Mouse (Mus musculus): ENCODE data around the gene Rpl18a.
"Not testable (repeated sequence)": the region's sequence is repeated elsewhere in the genome, so short reads cannot be mapped to it uniquely, and the experiment has no call there.

Rpl18a gene

GRCm38 (mm10) chr8:70903112-70903511, 5.9 kb upstream of the Rpl18a start:
- no peak for DNase-seq (ENCODE audit: low read depth, low spot score)

- no peak for DNase-seq (ENCODE audit: low read depth, low spot score)
Measured at GRCm38 (mm10) chr8:70902211-70902610, 5.0 kb upstream of the Rpl18a start.

- no peak for DNase-seq (ENCODE audit: low read depth, low spot score)
Measured at GRCm38 (mm10) chr8:70900872-70901387, 3.7 kb upstream of the Rpl18a start.

GRCm38 (mm10) chr8:70899226-70899625, 2.0 kb upstream of the Rpl18a start:
- no peak for DNase-seq (ENCODE audit: low read depth, low spot score)

- no peak for DNase-seq (ENCODE audit: low read depth, low spot score)
Measured at GRCm38 (mm10) chr8:70898661-70899198, 1.5 kb upstream of the Rpl18a start.

- peak; percentile 39 for DNase-seq (ENCODE audit: low read depth, low spot score)
Measured at GRCm38 (mm10) chr8:70897681-70898413, 635 bp upstream of the Rpl18a start.

GRCm38 (mm10) chr8:70896316-70897020, 744 bp downstream of the Rpl18a start:
- no peak for DNase-seq (ENCODE audit: low read depth, low spot score)

GRCm38 (mm10) chr8:70895571-70896259, 1.5 kb downstream of the Rpl18a start:
- not testable (repeated sequence) for DNase-seq (ENCODE audit: low read depth, low spot score)

- DNase-seq (ENCODE audit: low read depth, low spot score): no peak
Measured at GRCm38 (mm10) chr8:70894771-70895545, 2.3 kb downstream of the Rpl18a start.

- no peak for DNase-seq (ENCODE audit: low read depth, low spot score)
Measured at GRCm38 (mm10) chr8:70894385-70894720, 2.9 kb downstream of the Rpl18a start.

- DNase-seq (ENCODE audit: low read depth, low spot score): no peak
Measured at GRCm38 (mm10) chr8:70893656-70894384, 3.4 kb downstream of the Rpl18a start.

- no peak for DNase-seq (ENCODE audit: low read depth, low spot score)
Measured at GRCm38 (mm10) chr8:70892896-70893655, 4.1 kb downstream of the Rpl18a start.

- DNase-seq (ENCODE audit: low read depth, low spot score): no peak
Measured at GRCm38 (mm10) chr8:70892022-70892895, 5.0 kb downstream of the Rpl18a start, which contains the start of gene Slc5a5. Gene Slc5a5, minus strand, starts transcription at chr8:70892757.

GRCm38 (mm10) chr8:70891356-70891755, 5.9 kb downstream of the Rpl18a start:
- DNase-seq (ENCODE audit: low read depth, low spot score): no peak

GRCm38 (mm10) chr8:70890656-70891055, 6.6 kb downstream of the Rpl18a start:
- no peak for DNase-seq (ENCODE audit: low read depth, low spot score)

GRCm38 (mm10) chr8:70887669-70888068, 9.5 kb downstream of the Rpl18a start:
- DNase-seq (ENCODE audit: low read depth, low spot score): no peak

GRCm38 (mm10) chr8:70885612-70886011, 11.6 kb downstream of the Rpl18a start:
- DNase-seq (ENCODE audit: low read depth, low spot score): no peak

GRCm38 (mm10) chr8:70884683-70885082, 12.5 kb downstream of the Rpl18a start:
- no peak for DNase-seq (ENCODE audit: low read depth, low spot score)

GRCm38 (mm10) chr8:70884186-70884585, 13.0 kb downstream of the Rpl18a start:
- no peak for DNase-seq (ENCODE audit: low read depth, low spot score)

Measured in telencephalon, adult 2 months (tissue).